Mouse (Mus musculus) mouse embryonic stem cell (cell line): ENCODE results near the gene Tbx10.
"Not testable (repeated sequence)": the region's sequence is repeated elsewhere in the genome, so short reads cannot be mapped to it uniquely, and the experiment has no call there.

ENCODE experiments used
- in situ Hi-C, 2 experiments: fragments of 300-500 bp; cut with MboI; formaldehyde crosslinking; loops; 1 replicate in 1 of 2; 3 replicates in 1 of 2; pipeline ENCODE4 v1.14.3; 2019 to 2020; ENCODE audit warnings: low sequenced_read_pairs in 2 of 2, low pct_unique_long_range_greater_than_20kb in 1 of 2, mixed read lengths in 1 of 2; ENCODE audit not compliant: unreplicated experiment in 1 of 2

The Tbx10 gene

GRCm38 (mm10) chr19:4027576-4027975, 35.0 kb downstream of the Tbx10 start:
- in situ Hi-C loops, result no loop called here

- in situ Hi-C loops, result no loop called here
These were observed 40.1 kb downstream of the Tbx10 start for GRCm38 (mm10) chr19:4032668-4033067.

DNA sequence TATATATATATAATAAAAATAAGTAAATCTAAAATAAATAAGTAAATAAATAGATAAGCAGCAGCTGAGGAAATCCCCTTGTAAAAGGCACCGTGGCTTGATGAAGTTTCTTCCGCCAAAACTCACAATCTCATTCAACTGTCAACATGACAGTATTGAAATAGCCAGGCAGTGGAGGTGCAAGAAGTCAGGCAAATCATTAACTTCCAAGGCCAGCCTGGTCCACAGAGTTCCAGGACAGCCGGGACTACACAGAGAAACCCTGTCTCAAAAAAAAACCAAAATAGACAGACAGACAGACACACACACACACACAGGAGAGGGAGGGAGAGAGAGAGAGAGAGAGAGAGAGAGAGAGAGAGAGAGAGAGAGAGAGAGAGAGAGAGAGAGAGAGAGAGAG, 40.7 kb downstream of the Tbx10 start:
- in situ Hi-C loops, result no loop called here

GRCm38 (mm10) chr19:4033742-4034141, 41.2 kb downstream of the Tbx10 start:
- in situ Hi-C loops, result no loop called here

- in situ Hi-C loops, result no loop called here
These were observed 43.9 kb downstream of the Tbx10 start for GRCm38 (mm10) chr19:4036327-4037045.

GRCm38 (mm10) chr19:4037154-4037787, 44.7 kb downstream of the Tbx10 start:
- in situ Hi-C loops, result not testable (repeated sequence)

GRCm38 (mm10) chr19:4037788-4038232, 45.3 kb downstream of the Tbx10 start, which contains the start of gene Gstp1:
Gstp1 (minus strand) TSS chr19:4037985.
- in situ Hi-C loops, result no loop called here

DNA sequence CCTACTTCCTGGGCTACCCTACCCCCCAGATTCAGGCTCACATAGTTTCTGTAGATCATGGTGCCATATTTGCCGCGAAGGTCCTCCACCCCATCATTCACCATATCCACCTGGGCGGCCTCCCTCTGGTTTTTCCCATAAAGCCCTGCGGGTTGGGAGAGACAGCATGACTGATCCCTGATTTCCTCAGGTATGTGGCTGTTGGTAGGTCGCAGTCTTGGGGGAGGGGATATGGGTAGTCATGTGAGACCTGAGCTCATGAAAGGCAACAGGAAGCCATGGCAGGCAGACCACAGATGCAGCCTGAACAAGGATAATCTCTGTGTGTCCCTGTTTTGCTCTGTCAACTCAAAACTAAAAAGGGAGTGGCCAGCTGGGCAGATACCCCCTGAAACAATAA, 48.4 kb downstream of the Tbx10 start:
- in situ Hi-C loops, result not testable (repeated sequence)

DNA sequence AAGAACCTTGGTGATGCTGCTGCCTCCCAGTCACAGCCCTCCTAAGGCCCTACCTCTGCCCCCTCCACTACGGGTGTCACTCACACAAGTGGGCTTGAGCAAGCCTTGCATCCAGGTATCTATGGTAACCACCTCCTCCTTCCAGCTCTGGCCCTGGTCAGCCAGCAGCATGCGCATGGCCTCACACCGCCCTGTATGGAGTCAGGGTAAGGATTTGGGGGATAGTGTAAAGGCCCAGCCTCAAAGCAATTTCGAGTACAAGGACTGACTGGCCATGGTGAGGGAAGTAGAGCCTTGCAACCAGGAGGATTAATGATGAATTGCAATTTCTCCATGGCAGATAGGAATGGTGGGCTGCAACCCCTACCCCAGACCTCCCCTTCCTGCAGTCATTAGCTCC, 48.9 kb downstream of the Tbx10 start:
- in situ Hi-C loops, result not testable (repeated sequence)

DNA sequence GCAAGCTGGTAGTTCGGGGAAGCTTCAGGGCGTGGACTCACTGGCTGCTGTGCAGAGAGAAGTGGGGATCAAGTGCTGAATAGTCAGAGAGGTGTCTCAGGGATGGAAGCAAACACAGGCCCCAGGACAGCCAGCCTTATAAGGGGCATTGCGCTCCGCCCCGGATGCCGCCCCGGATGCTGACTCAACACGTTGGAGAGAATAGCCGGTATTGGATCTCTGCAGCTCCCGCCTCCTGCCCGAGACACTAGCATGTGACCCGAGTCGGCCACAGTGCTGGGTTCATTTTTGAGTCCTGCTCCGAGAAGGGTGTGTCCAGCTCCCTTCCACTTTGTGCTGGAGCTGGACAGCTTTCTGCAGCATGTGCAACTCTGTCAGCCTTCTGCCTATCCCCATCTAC, 49.6 kb downstream of the Tbx10 start:
- in situ Hi-C loops, result no loop called here

DNA sequence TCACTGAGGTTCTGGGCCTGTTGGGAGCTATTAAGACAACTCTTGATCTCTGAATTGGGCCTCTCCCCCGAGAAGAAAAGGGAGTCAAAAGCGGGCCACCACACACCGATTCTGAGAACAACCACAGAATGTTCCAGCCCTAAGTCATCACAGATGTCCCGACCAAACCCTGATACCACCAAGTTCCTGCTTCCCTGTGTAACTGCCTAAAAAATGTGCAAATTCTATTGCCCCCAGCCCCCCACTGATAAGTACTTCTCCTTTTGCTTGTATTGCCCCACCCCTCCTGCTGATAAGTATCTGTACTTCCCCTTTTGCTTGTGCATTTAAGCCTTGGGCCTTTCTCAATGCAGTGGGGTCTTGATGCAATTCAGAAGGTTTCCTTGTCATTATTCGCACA, 51.6 kb downstream of the Tbx10 start:
- in situ Hi-C loops, result not testable (repeated sequence)

GRCm38 (mm10) chr19:4045966-4046865, 53.7 kb downstream of the Tbx10 start, which contains the start of gene Gstp2:
Gstp2 (minus strand) TSS chr19:4046023.
- in situ Hi-C loops, result loop anchor here in 1 of 2 experiments (5.0 kb wide), 1 partner anchor 34 kb away; the partner anchor contains the start of gene Ndufv1

GRCm38 (mm10) chr19:4046866-4047254, 54.3 kb downstream of the Tbx10 start:
- in situ Hi-C loops, result loop anchor here in 1 of 2 experiments (5.0 kb wide), 1 partner anchor 35 kb away; the partner anchor contains the start of gene Ndufv1

GRCm38 (mm10) chr19:4047859-4048258, 55.3 kb downstream of the Tbx10 start:
- in situ Hi-C loops, result loop anchor here in 1 of 2 experiments (5.0 kb wide), 1 partner anchor 36 kb away; the partner anchor contains the start of gene Ndufv1

- in situ Hi-C loops, result loop anchor here in 1 of 2 experiments (5.0 kb wide), 1 partner anchor 37 kb away; the partner anchor contains the start of gene Ndufv1
These were observed 56.5 kb downstream of the Tbx10 start for GRCm38 (mm10) chr19:4049069-4049468.
